Mouse (Mus musculus): ENCODE measurements around the gene Tlr7.

GRCm38 (mm10) chrX:167346440-167346839, 16.1 kb upstream of the Tlr7 start:
- TF ChIP-seq CTCF (IDR thresholded peaks at IDR 0.05; ENCODE audit: low read depth, low read length), result no peak
- no peak for TF ChIP-seq POLR2A (IDR thresholded peaks at IDR 0.05; ENCODE audit: borderline replicate concordance, low read depth, low read length)
